Mouse (Mus musculus) urinary bladder, postnatal 0 days (tissue): ENCODE data around the gene Gm20821. TPM values are rescaled to one million over a fixed set of nuclear protein-coding genes. Genes with fewer than 3 reads are reported as not detected.

Experiments used
- polyA plus RNA-seq: library from polyadenylated mRNA; unstranded; fragments of >200 nt; fragmentation: Nextera tagmentation; extraction: Ambion mirVana; gene quantifications from 2 replicates; pipeline ENCODE4 v1.2.1, GENCODE M21; 2015

Gene Gm20821
- polyA plus RNA-seq: not detected in 2 replicates

GRCm38 (mm10) chrY:9781504-9781903 lies at the start of gene Gm20821:
Gene Gm20821 (plus strand): TSS chrY:9781804.

